Mouse (Mus musculus) midbrain, embryonic 11.5 days (tissue): Measurements from ENCODE around the gene Sdsl. TPM values are rescaled to one million over a fixed set of nuclear protein-coding genes. Genes with fewer than 3 reads are reported as not detected.

Experiments used
- ATAC-seq: fragments of 200-750 bp; cut with Nextera tagmentation; 2 replicates; pipeline ENCODE4 v1.8.0; 2017; ENCODE audit warnings: moderate TSS enrichment, moderate library complexity; ENCODE audit not compliant: low FRiP score
- DNase-seq: peaks from one replicate; pipeline ENCODE4 v3.0.0; 2015; ENCODE audit warnings: low spot score; ENCODE audit errors: missing footprints
- H3K27ac ChIP-seq: fragments of 300-500 bp; sonication (generic); 2 replicates; pipeline ENCODE4 v1.5.1; 2014; ENCODE audit warnings: low read depth, low read length
- H3K27me3 ChIP-seq: fragments of 300-500 bp; sonication (generic); 2 replicates; pipeline ENCODE4 v1.6.1; 2014; ENCODE audit warnings: mild to moderate bottlenecking, low read length, moderate library complexity, mixed read lengths; ENCODE audit not compliant: control insufficient read depth, insufficient read depth
- H3K36me3 ChIP-seq: fragments of 300-500 bp; sonication (generic); 2 replicates; pipeline ENCODE4 v1.6.1; 2014; ENCODE audit warnings: mild to moderate bottlenecking, low read length, moderate library complexity, mixed read lengths; ENCODE audit not compliant: control insufficient read depth, insufficient read depth
- H3K4me1 ChIP-seq: fragments of 300-500 bp; sonication (generic); 2 replicates; pipeline ENCODE4 v1.6.1; 2014; ENCODE audit warnings: low read length; ENCODE audit not compliant: control insufficient read depth, insufficient read depth
- H3K4me2 ChIP-seq: fragments of 300-500 bp; sonication (generic); 2 replicates; pipeline ENCODE4 v1.6.1; 2014; ENCODE audit warnings: mild to moderate bottlenecking, moderate library complexity
- H3K4me3 ChIP-seq: fragments of 300-500 bp; sonication (generic); 2 replicates; pipeline ENCODE4 v1.5.1; 2014; ENCODE audit warnings: low read depth, low read length
- H3K9ac ChIP-seq: fragments of 300-500 bp; sonication (generic); 2 replicates; pipeline ENCODE4 v1.6.1; 2014; ENCODE audit warnings: low read length
- H3K9me3 ChIP-seq: fragments of 300-500 bp; sonication (generic); 2 replicates; pipeline ENCODE4 v1.6.1; 2016; ENCODE audit warnings: low read length; ENCODE audit not compliant: control insufficient read depth
- WGBS: fragments of 180-500 bp; shearing (Covaris S2); extraction: QIAGEN DNeasy Blood & Tissue Kit; methylation state at CpG from one replicate; pipeline ENCODE4 v1.1.7; 2014; 5-methylcytosine and 5-hydroxymethylcytosine counted together
- polyA plus RNA-seq: library from polyadenylated mRNA; unstranded; fragments of >200 nt; fragmentation: Nextera tagmentation; extraction: Ambion mirVana; gene quantifications from 2 replicates; pipeline ENCODE4 v1.2.1, GENCODE M21; 2014

Gene Sdsl
- polyA plus RNA-seq, 1 experiment from 2014 or later: 4.2 TPM

GRCm38 (mm10) chr5:120431001-120431583 lies 41.5 kb downstream of the Sdsl start:
- peak overlapping the region; percentile 43 for H3K4me2 ChIP-seq
- H3K9me3 ChIP-seq: no peaks in the 10 kb centered on the region
- WGBS: 2% methylated on average over 30 of the region's 30 CpGs
- peak overlapping the region; percentile 68 for H3K9ac ChIP-seq
- H3K4me1 ChIP-seq: peaks cover 20% of the 10 kb centered on the region
- DNase-seq (peak; percentile 96), ATAC-seq (no peak)
- H3K27me3 ChIP-seq: peaks cover 97% of the 10 kb centered on the region
- peak overlapping the region; percentile 47 for H3K4me3 ChIP-seq
- H3K36me3 ChIP-seq: no peaks in the 10 kb centered on the region
- peak overlapping the region; percentile 44 for H3K27ac ChIP-seq

- no peak for ATAC-seq
- Histone ChIP-seq H3K4me1 (peaks cover 10% of the 10 kb centered on the region), H3K27ac (no peak overlapping the region; the same call in 1 of the 2 replicates), H3K27me3 (peaks cover 96% of the 10 kb centered on the region), H3K4me3 (peak overlapping the region; percentile 23), H3K36me3 (no peaks in the 10 kb centered on the region), H3K9ac (peak overlapping the region; percentile 52), H3K9me3 (no peaks in the 10 kb centered on the region), H3K4me2 (peak overlapping the region; percentile 32)
- peak; percentile 90 for DNase-seq
- 11% methylated on average over 6 of the region's 6 CpGs for WGBS
These were observed 42.9 kb downstream of the Sdsl start for GRCm38 (mm10) chr5:120429692-120430091.

DNA sequence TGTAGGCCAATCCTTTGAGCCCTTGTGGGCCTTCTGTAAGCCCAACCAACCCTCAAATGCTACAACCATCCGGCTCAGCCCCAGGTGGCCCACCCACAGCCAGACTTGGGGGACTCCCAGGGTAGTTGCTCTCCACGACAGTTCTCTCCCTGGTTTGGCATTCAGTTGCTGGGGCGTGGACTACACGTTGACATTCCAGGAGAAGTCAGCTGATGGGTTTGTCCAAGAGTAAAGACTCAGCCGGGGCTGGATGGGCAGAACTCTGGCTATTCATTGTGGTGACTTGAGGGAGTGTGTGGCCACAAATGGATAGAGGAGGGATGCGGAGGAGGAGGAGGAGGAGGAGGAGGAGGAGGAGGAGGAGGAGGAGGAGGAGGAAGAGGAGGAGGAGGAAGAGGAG lies 43.6 kb downstream of the Sdsl start:
- Histone ChIP-seq H3K9ac (peak overlapping the region; percentile 39), H3K27ac (peak overlapping the region; percentile 46; the same call in 1 of the 2 replicates), H3K36me3 (no peaks in the 10 kb centered on the region), H3K4me1 (peaks cover 10% of the 10 kb centered on the region), H3K4me3 (no peak overlapping the region; the same call in none of the 2 replicates), H3K27me3 (peaks cover 96% of the 10 kb centered on the region), H3K9me3 (no peaks in the 10 kb centered on the region), H3K4me2 (peak overlapping the region; percentile 30)
- DNase-seq (peak; percentile 89), ATAC-seq (no peak)
- 4% methylated on average over 5 of the region's 6 CpGs for WGBS

DNA sequence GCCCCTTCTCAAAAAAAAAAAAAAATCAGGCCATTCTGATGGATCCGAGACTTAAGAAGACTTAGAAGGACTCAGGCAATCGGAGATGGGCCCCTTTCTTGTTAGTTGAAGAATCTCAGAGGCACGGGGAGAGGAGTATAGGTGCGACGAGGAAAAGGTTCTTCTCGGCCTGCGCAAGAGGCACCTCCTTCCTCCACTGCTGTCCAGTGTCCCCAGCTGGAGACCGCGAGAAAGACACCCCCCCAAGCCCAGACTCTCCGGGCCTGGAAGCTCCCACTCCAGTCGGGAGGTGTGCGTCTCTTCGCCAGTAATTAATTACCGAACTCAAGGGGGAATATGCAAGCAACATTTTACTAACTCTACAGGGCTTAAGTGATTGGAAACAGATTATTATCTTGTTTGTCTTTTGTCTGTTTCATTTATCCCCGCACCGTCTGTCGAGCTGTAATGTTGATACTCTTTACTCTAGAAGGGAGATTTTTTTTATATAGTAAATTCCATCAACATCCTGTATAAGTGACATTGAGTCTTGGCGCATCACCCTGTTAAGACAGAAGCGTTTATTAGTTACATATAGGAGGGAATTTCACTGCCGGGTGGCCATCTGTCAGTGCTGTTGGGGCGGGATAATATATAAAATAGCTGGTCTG lies 44.3 kb downstream of the Sdsl start:
- WGBS: 4% methylated on average over 21 of the region's 21 CpGs
- peak; percentile 93 for DNase-seq
- peaks cover 10% of the 10 kb centered on the region for H3K4me1 ChIP-seq

GRCm38 (mm10) chr5:120427451-120427938 lies 45.1 kb downstream of the Sdsl start:
- no peaks in the 10 kb centered on the region for H3K36me3 ChIP-seq
- H3K9me3 ChIP-seq: no peaks in the 10 kb centered on the region
- no peak for ATAC-seq
- DNase-seq: peak; percentile 95
- 1% methylated on average over 33 of the region's 33 CpGs for WGBS
- H3K9ac ChIP-seq: peak overlapping the region; percentile 57
- H3K27me3 ChIP-seq: peaks cover 93% of the 10 kb centered on the region
- peaks cover 10% of the 10 kb centered on the region for H3K4me1 ChIP-seq
- H3K27ac ChIP-seq: peak overlapping the region; percentile 69
- H3K4me3 ChIP-seq: peak overlapping the region; percentile 19
- H3K4me2 ChIP-seq: peak overlapping the region; percentile 38

More for the DNA sequence above, 44.3 kb downstream of the Sdsl start:
- Histone ChIP-seq H3K27ac (peak overlapping the region; percentile 46; the same call in 1 of the 2 replicates), H3K4me2 (peak overlapping the region; percentile 38), H3K9me3 (no peaks in the 10 kb centered on the region), H3K9ac (peak overlapping the region; percentile 39), H3K4me3 (peak overlapping the region; percentile 19), H3K36me3 (no peaks in the 10 kb centered on the region), H3K27me3 (peaks cover 95% of the 10 kb centered on the region)
- no peak for ATAC-seq

- DNase-seq (peak; percentile 92), ATAC-seq (no peak)
- WGBS: 3% methylated on average over 10 of the region's 10 CpGs
- Histone ChIP-seq H3K4me1 (peaks cover 3% of the 10 kb centered on the region), H3K9me3 (no peaks in the 10 kb centered on the region), H3K4me2 (peak overlapping the region; percentile 38), H3K9ac (peak overlapping the region; percentile 57; the same call in 1 of the 2 replicates), H3K27ac (peak overlapping the region; percentile 69; the same call in 1 of the 2 replicates), H3K27me3 (peaks cover 88% of the 10 kb centered on the region), H3K36me3 (no peaks in the 10 kb centered on the region), H3K4me3 (peak overlapping the region; percentile 19; the same call in 1 of the 2 replicates)
These were observed 46.0 kb downstream of the Sdsl start for GRCm38 (mm10) chr5:120426572-120426971.

GRCm38 (mm10) chr5:120425711-120426110 lies 46.9 kb downstream of the Sdsl start:
- ATAC-seq (0 out of 2 replicates have a peak, but pooled peaks have one; percentile 9), DNase-seq (peak; percentile 91)
- Histone ChIP-seq H3K4me3 (0 out of 2 replicates have a peak overlapping the region, but pooled peaks have one; percentile 14), H3K9me3 (no peaks in the 10 kb centered on the region), H3K4me2 (peak overlapping the region; percentile 20), H3K27ac (0 out of 2 replicates have a peak overlapping the region, but pooled peaks have one; percentile 17), H3K9ac (0 out of 2 replicates have a peak overlapping the region, but pooled peaks have one; percentile 10), H3K27me3 (peaks cover 84% of the 10 kb centered on the region), H3K36me3 (no peaks in the 10 kb centered on the region), H3K4me1 (peaks cover 3% of the 10 kb centered on the region)
- 0% methylated on average over 13 of the region's 20 CpGs for WGBS

DNA sequence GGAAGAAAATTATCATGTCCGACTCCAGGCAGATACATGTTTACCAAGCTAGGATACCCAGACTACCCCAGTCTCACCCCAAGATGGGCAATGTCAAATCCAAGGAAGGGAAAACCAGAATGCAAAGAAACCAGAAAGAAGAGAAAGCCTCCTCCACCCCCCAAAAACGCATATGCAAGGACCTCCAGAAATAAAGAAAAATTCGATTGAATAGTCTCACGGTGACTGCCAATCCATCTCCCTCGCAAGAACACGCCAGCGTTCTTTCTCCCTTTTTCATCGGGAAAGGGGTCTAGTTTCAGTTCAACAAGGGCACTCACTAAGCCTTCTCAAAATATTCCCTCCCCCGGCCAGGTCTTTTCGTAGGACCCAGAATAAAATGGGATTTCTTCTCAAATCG lies 48.0 kb downstream of the Sdsl start:
- peak overlapping the region; percentile 10; the same call in 1 of the 2 replicates for H3K9ac ChIP-seq

More for the DNA sequence above, 48.0 kb downstream of the Sdsl start:
- peak overlapping the region; percentile 13 for H3K4me3 ChIP-seq
- under 1% methylated on average over 11 of the region's 11 CpGs for WGBS
- no peaks in the 10 kb centered on the region for H3K9me3 ChIP-seq
- ATAC-seq: no peak
- H3K27ac ChIP-seq: peak overlapping the region; percentile 40; the same call in 1 of the 2 replicates
- peaks cover 3% of the 10 kb centered on the region for H3K4me1 ChIP-seq
- DNase-seq: peak; percentile 92
- peaks cover 75% of the 10 kb centered on the region for H3K27me3 ChIP-seq
- H3K4me2 ChIP-seq: peak overlapping the region; percentile 20
- H3K36me3 ChIP-seq: no peaks in the 10 kb centered on the region
